Mouse (Mus musculus): ENCODE results near the gene Gm8232. TPM values are rescaled to one million over a fixed set of nuclear protein-coding genes. Genes with fewer than 3 reads are reported as not detected.
"Not testable (repeated sequence)": the region's sequence is repeated elsewhere in the genome, so short reads cannot be mapped to it uniquely, and the experiment has no call there.

Gm8232 gene
- not detected in 2 replicates for polyA plus RNA-seq (2014; fragmentation: Nextera tagmentation; extraction: Ambion mirVana)

- H3K9ac ChIP-seq (ENCODE audit: low read depth, low read length); ATAC-seq (ENCODE audit: low FRiP score): not testable (repeated sequence)
- WGBS, result 88% methylated on average over 2 of the region's 3 CpGs
Observed at GRCm38 (mm10) chr14:44433335-44433734, at the start of gene Gm8232. Gene Gm8232 (plus strand): TSS chr14:44433635.

GRCm38 (mm10) chr14:44384233-44384632 is 49.2 kb upstream of the Gm8232 start:
- ATAC-seq (ENCODE audit: low FRiP score); H3K27ac ChIP-seq (ENCODE audit: low read depth, low read length); H3K27me3 ChIP-seq (ENCODE audit: control insufficient read depth, insufficient read depth, low read length); H3K4me1 ChIP-seq (replicated peaks; ENCODE audit: control insufficient read depth, insufficient read depth, low read length); H3K36me3 ChIP-seq (ENCODE audit: control insufficient read depth, insufficient read depth, low read length); H3K9ac ChIP-seq (ENCODE audit: low read depth, low read length); DNase-seq (ENCODE audit: low spot score); H3K4me2 ChIP-seq (replicated peaks; ENCODE audit: low read depth, low read length); H3K9me3 ChIP-seq (ENCODE audit: control insufficient read depth, low read length); H3K4me3 ChIP-seq (ENCODE audit: low read depth, low read length): not testable (repeated sequence)
- WGBS, result 76% methylated on average over 3 of the region's 4 CpGs

More at GRCm38 (mm10) chr14:44433335-44433734, at the start of gene Gm8232:
- H3K4me2 ChIP-seq (replicated peaks; ENCODE audit: low read depth, low read length); DNase-seq (ENCODE audit: low spot score); H3K4me1 ChIP-seq (replicated peaks; ENCODE audit: control insufficient read depth, insufficient read depth, low read length); H3K36me3 ChIP-seq (ENCODE audit: control insufficient read depth, insufficient read depth, low read length); H3K9me3 ChIP-seq (ENCODE audit: control insufficient read depth, low read length); H3K4me3 ChIP-seq (ENCODE audit: low read depth, low read length); H3K27ac ChIP-seq (ENCODE audit: low read depth, low read length); H3K27me3 ChIP-seq (ENCODE audit: control insufficient read depth, insufficient read depth, low read length): not testable (repeated sequence)

DNA sequence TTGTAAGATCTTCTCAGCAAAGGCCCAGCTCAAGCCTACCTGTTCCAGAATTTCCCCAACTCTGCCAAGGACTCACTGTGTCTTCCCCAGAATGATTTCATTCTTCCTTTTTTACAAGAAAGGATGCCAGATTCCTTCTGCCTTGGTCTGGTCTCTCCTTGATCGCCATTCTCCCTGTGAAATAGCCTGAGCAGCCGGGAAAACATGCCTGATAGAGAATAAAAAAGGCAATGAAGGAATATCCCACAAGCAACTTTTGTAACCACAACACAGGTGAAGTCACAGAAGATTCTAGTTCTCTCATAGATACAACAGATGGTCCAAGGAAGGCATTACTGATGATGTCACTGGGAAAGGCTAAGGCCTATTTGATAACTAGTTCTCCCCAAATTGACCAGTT is 22.8 kb upstream of the Gm8232 start, which contains the start of gene Gm3371:
Gene Gm3371, minus strand, starts transcription at position 101 of the 400 bp plus-strand sequence.
- H3K27ac ChIP-seq (ENCODE audit: low read depth, low read length); H3K36me3 ChIP-seq (ENCODE audit: control insufficient read depth, insufficient read depth, low read length); ATAC-seq (ENCODE audit: low FRiP score); H3K9ac ChIP-seq (ENCODE audit: low read depth, low read length); H3K4me2 ChIP-seq (replicated peaks; ENCODE audit: low read depth, low read length); DNase-seq (ENCODE audit: low spot score); H3K27me3 ChIP-seq (ENCODE audit: control insufficient read depth, insufficient read depth, low read length); H3K9me3 ChIP-seq (ENCODE audit: control insufficient read depth, low read length); H3K4me1 ChIP-seq (replicated peaks; ENCODE audit: control insufficient read depth, insufficient read depth, low read length); H3K4me3 ChIP-seq (ENCODE audit: low read depth, low read length): not testable (repeated sequence)
- WGBS, result no CpG with 5 or more reads among the region's 2 CpGs

Other genes with a start within 250 kb of the Gm8232 start
- not detected in 2 replicates for gene Gm8212, start 236.0 kb upstream of the Gm8232 start, polyA plus RNA-seq (2014; fragmentation: Nextera tagmentation; extraction: Ambion mirVana)
- not detected in 2 replicates for gene 4930503E14Rik, start 220.4 kb upstream of the Gm8232 start, polyA plus RNA-seq (2014; fragmentation: Nextera tagmentation; extraction: Ambion mirVana)
- not detected in 2 replicates for gene Gm8220, start 148.1 kb upstream of the Gm8232 start, polyA plus RNA-seq (2014; fragmentation: Nextera tagmentation; extraction: Ambion mirVana)
- not detected in 2 replicates for gene Gm5930, start 95.1 kb upstream of the Gm8232 start, polyA plus RNA-seq (2014; fragmentation: Nextera tagmentation; extraction: Ambion mirVana)
- gene Gm8229, start 68.3 kb upstream of the Gm8232 start, polyA plus RNA-seq (2014; fragmentation: Nextera tagmentation; extraction: Ambion mirVana), result not detected in 2 replicates
- not detected in 2 replicates for gene Gm3371, start 22.9 kb upstream of the Gm8232 start, polyA plus RNA-seq (2014; fragmentation: Nextera tagmentation; extraction: Ambion mirVana)
- gene BC061237, start 58.8 kb downstream of the Gm8232 start, polyA plus RNA-seq (2014; fragmentation: Nextera tagmentation; extraction: Ambion mirVana), result 0.27 and 0.45 TPM in 2 replicates
- not detected in 2 replicates for gene Gm17093, start 84.6 kb downstream of the Gm8232 start, polyA plus RNA-seq (2014; fragmentation: Nextera tagmentation; extraction: Ambion mirVana)
- gene Gm8247, start 149.5 kb downstream of the Gm8232 start, polyA plus RNA-seq (2014; fragmentation: Nextera tagmentation; extraction: Ambion mirVana), result 0.14 TPM in 1 of 2 replicates, not detected in the other
- gene Gm5624, start 194.3 kb downstream of the Gm8232 start, polyA plus RNA-seq (2014; fragmentation: Nextera tagmentation; extraction: Ambion mirVana), result not detected in 2 replicates